Mouse (Mus musculus): Measurements from ENCODE around the gene Asic2. TPM values are rescaled to one million over a fixed set of nuclear protein-coding genes. Genes with fewer than 3 reads are reported as not detected.
A peak's percentile ranks its signal among the peaks of the same experiment; 100 is the strongest.

Gene Asic2
- polyA plus RNA-seq, 1 experiment from 2014 or later: not detected

DNA sequence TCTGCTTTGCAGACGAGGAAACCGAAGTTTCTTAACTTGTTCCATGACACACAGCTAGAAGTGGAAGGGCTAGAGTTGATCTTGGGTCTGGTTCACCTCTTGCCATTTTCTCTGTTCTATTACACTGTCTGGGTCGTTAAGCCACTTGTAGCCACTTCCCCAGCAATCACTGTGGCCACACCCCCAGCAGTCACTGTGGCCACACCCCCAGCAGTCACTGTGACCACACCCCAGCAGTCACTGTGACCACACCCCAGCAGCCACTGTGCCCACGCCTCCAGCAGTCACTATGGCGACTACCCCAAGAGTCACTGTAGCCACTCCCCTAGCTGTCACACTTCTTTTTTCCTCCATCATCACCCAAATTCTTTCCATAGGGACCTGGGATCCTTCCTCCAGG is 1000.7 kb downstream of the Asic2 start:
- DNase-seq (peak; percentile 1), ATAC-seq (ENCODE audit: low read depth) (0 out of 2 replicates have a peak, but pooled peaks have one; percentile 34)
- Histone ChIP-seq H3K4me3 (replicated peaks) (no peak overlapping the region), H3K4me1 (replicated peaks) (no peaks in the 10 kb centered on the region), H3K27ac (no peak overlapping the region), H3K9me3 (replicated peaks) (no peaks in the 10 kb centered on the region), H3K4me2 (no peak overlapping the region), H3K36me3 (no peaks in the 10 kb centered on the region), H3K9ac (no peak overlapping the region), H3K27me3 (no peaks in the 10 kb centered on the region)
- 37% methylated on average over 5 of the region's 5 CpGs for WGBS (ENCODE audit: insufficient replicate concordance)

DNA sequence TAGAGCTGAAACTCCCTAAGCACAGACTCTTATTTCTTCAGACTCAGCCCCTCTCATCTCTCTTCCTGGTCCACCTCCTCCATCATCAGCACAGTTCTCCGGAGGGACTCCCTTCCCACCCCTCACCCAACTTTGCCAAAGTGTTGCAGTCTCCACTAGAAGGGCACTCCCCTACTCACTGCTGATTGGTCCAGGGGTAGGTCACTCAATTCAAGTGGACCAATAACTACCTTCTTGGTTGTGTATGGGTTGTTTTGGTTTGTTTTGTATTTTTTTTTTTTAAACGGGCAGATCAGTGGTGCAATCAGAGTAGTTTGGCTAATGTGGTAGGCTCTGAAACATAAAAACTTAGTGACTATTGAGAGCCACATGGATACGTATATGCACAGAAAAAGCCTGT is 1002.2 kb downstream of the Asic2 start:
- 38% methylated on average over 3 of the region's 3 CpGs for WGBS (ENCODE audit: insufficient replicate concordance)
- no peak for ATAC-seq (ENCODE audit: low read depth)

DNA sequence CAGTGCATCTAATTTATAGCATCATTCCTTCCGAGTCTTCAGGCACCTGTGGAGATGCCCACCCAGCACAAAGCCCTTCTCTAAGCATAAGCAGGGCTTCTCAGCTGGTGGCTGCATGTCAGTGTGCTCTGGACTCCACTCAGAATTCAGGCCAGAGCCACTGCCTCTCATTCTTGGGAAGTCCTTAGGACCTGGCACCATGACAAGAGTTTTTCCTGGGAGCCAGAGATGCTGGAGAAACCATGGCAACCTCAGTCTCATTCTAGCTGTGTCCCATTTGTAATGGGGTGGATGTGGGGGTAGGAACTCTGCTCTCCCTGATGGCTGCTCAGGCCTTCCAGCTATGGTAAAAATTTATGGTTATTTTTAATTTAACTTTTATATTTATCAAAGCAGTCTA is 1006.9 kb downstream of the Asic2 start:
- 53% methylated on average over 1 of the region's 1 CpGs for WGBS (ENCODE audit: insufficient replicate concordance)
- DNase-seq: no peak
- Histone ChIP-seq H3K4me1 (replicated peaks) (no peaks in the 10 kb centered on the region), H3K36me3 (no peaks in the 10 kb centered on the region), H3K9me3 (replicated peaks) (no peaks in the 10 kb centered on the region), H3K27ac (no peak overlapping the region), H3K4me2 (no peak overlapping the region), H3K4me3 (replicated peaks) (no peak overlapping the region), H3K9ac (no peak overlapping the region), H3K27me3 (peaks cover 24% of the 10 kb centered on the region)
- no peak for ATAC-seq (ENCODE audit: low read depth)

More for the DNA sequence above, 1002.2 kb downstream of the Asic2 start:
- Histone ChIP-seq H3K27me3 (no peaks in the 10 kb centered on the region), H3K4me3 (replicated peaks) (no peak overlapping the region), H3K4me2 (no peak overlapping the region), H3K9ac (no peak overlapping the region), H3K9me3 (replicated peaks) (no peaks in the 10 kb centered on the region), H3K27ac (no peak overlapping the region), H3K4me1 (replicated peaks) (no peaks in the 10 kb centered on the region), H3K36me3 (no peaks in the 10 kb centered on the region)
- no peak for DNase-seq

DNA sequence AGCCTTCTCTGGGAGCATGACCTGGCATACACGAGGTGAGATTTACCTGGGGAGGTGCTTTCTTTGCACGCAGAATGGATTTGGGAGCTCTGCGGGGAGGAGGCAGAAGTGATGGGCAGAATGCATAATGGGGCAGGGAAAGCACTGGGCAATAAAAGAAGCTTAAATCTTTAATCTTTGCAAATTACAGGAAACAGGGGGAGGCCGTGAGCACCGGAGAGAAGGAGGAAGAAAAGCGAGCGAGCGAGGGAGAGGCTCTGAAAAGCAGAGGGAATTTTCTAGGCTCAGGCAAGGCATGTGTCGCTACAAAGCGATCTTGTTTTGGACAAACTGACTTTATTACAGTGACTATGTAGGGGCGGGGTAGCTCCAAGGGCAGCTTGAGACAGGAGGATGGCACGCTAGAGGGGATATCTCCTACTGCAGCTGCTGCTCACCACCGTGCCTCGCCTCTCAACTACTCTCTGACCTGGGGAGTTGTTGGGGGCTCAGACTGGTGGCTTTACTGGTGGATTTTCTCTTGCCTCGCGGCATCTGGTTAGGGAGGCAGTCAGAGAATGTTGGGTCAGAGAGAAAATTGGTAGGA is 1010.1 kb downstream of the Asic2 start:
- 5% methylated on average over 16 of the region's 16 CpGs for WGBS (ENCODE audit: insufficient replicate concordance)
- Histone ChIP-seq H3K4me1 (replicated peaks) (no peaks in the 10 kb centered on the region), H3K9me3 (replicated peaks) (no peaks in the 10 kb centered on the region), H3K4me2 (no peak overlapping the region), H3K27me3 (peaks cover 26% of the 10 kb centered on the region), H3K27ac (no peak overlapping the region), H3K9ac (no peak overlapping the region), H3K36me3 (no peaks in the 10 kb centered on the region), H3K4me3 (replicated peaks) (no peak overlapping the region)
- ATAC-seq (ENCODE audit: low read depth) (no peak), DNase-seq (no peak)

GRCm38 (mm10) chr11:80955915-80956314 is 1012.3 kb downstream of the Asic2 start:
- H3K9ac ChIP-seq: no peak overlapping the region
- H3K27me3 ChIP-seq: peaks cover 26% of the 10 kb centered on the region
- DNase-seq (no peak), ATAC-seq (ENCODE audit: low read depth) (no peak)
- no peak overlapping the region for H3K4me2 ChIP-seq
- H3K9me3 ChIP-seq (replicated peaks): no peaks in the 10 kb centered on the region
- no peak overlapping the region for H3K27ac ChIP-seq
- H3K36me3 ChIP-seq: no peaks in the 10 kb centered on the region
- 55% methylated on average over 6 of the region's 6 CpGs for WGBS (ENCODE audit: insufficient replicate concordance)
- no peak overlapping the region for H3K4me3 ChIP-seq (replicated peaks)
- H3K4me1 ChIP-seq (replicated peaks): no peaks in the 10 kb centered on the region

DNA sequence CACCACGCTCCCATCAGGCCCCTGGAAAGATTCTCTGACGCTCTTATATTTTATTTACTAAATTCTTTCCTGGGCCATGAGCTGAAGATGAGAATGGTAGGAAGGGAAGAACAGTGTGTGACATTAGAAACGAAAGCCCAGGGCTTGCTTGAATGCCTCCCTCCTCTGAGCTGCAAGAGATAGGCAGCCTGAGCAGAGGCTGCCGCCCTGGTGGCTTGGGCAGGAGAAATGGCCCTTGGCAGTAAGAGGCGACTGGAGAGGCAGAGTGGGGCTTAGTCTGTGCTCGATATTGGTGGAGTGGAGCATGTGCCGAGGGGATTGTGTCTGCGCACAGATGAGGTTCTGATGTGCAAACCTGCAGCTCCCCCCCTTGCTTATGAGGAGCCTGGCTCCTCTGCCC is 1014.1 kb downstream of the Asic2 start:
- Histone ChIP-seq H3K9ac (no peak overlapping the region), H3K36me3 (no peaks in the 10 kb centered on the region), H3K27ac (no peak overlapping the region), H3K4me2 (no peak overlapping the region), H3K9me3 (replicated peaks) (no peaks in the 10 kb centered on the region), H3K4me3 (replicated peaks) (no peak overlapping the region), H3K27me3 (peaks cover 24% of the 10 kb centered on the region), H3K4me1 (replicated peaks) (no peaks in the 10 kb centered on the region)
- ATAC-seq (ENCODE audit: low read depth) (no peak), DNase-seq (no peak)
- WGBS (ENCODE audit: insufficient replicate concordance): 68% methylated on average over 8 of the region's 8 CpGs

DNA sequence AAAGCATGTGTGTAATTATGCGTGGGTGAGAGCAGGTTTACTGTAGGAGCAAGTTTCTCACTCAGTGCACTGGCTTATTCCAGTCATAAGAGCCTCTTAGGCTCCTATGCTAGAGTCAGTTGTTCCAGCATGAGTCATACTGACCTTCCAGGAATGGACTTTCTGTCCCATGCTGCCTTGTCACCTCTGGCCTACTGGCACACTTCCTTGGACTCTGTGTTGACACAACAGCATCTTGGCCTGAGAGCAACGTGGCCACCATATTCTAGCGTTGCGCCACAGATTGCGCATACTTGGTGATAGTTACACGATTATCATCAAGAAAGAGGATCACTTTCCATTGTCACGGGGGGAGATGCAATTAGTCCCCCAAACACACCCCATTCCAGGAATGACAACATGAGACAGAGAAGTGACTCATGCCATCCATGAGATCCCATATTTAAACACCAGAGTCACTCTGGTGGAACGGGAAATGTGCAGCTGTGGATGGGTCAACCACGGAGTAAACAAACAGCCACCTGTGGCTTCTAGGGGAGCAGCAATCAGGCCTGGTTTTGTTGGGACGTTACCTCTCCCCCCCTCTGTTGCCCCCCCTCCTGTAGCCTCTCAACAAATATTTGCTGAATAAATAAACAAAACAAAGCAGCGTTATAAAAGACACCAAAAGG is 1019.1 kb downstream of the Asic2 start:
- Histone ChIP-seq H3K4me2 (no peak overlapping the region), H3K4me3 (replicated peaks) (no peak overlapping the region), H3K4me1 (replicated peaks) (no peaks in the 10 kb centered on the region), H3K9ac (no peak overlapping the region), H3K27ac (no peak overlapping the region), H3K27me3 (no peaks in the 10 kb centered on the region), H3K9me3 (replicated peaks) (no peaks in the 10 kb centered on the region), H3K36me3 (no peaks in the 10 kb centered on the region)
- WGBS (ENCODE audit: insufficient replicate concordance): 62% methylated on average over 11 of the region's 11 CpGs
- DNase-seq (no peak), ATAC-seq (ENCODE audit: low read depth) (no peak)

DNA sequence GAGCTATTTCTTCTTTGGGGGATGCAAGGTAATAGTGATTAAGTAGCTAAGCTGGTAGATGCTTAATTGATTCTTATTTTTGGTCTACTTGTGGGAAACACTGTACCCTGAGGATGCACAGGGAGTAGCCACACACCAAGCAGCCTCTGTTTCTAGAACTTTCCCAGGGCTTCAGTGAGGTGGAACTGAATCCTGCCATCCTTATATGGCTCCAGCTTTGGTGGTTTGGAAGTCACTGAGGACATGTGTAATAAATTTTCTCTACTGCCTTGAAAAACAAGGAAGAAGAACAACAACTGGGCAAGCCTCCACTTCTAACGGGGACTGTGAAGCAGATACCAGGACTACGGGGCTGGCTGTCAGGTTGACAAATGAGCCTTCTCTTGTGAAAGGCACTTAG is 1020.2 kb downstream of the Asic2 start:
- Histone ChIP-seq H3K9me3 (replicated peaks) (no peaks in the 10 kb centered on the region), H3K4me1 (replicated peaks) (no peaks in the 10 kb centered on the region), H3K36me3 (no peaks in the 10 kb centered on the region), H3K27me3 (no peaks in the 10 kb centered on the region), H3K27ac (no peak overlapping the region), H3K4me3 (replicated peaks) (no peak overlapping the region), H3K4me2 (no peak overlapping the region), H3K9ac (no peak overlapping the region)
- ATAC-seq (ENCODE audit: low read depth) (no peak), DNase-seq (no peak)
- WGBS (ENCODE audit: insufficient replicate concordance): 27% methylated on average over 2 of the region's 2 CpGs

DNA sequence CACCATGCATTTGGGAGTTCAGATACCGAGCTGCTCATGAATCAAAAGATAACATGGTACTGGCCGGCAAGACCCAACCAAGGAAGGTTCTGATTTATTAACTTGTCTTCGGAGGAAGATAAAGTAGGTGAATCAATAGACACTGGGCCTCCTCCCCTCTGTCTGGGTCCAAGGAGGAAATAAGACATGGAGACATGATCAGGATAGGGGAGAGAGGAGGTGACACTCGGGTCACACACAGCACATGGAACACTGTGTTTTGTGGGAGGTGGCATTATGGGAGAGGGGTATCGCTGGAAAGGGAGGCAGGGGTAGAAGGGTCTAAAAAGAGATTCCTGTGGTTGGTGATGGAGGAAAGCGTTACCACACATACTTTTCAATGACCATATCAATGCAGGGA is 1022.1 kb downstream of the Asic2 start:
- WGBS (ENCODE audit: insufficient replicate concordance): 64% methylated on average over 6 of the region's 6 CpGs
- H3K4me2 ChIP-seq: no peak overlapping the region
- DNase-seq: no peak
- no peak overlapping the region for H3K27ac ChIP-seq
- ATAC-seq (ENCODE audit: low read depth): no peak
- H3K4me1 ChIP-seq (replicated peaks): no peaks in the 10 kb centered on the region
- H3K36me3 ChIP-seq: no peaks in the 10 kb centered on the region
- no peaks in the 10 kb centered on the region for H3K9me3 ChIP-seq (replicated peaks)
- H3K4me3 ChIP-seq (replicated peaks): no peak overlapping the region
- H3K27me3 ChIP-seq: no peaks in the 10 kb centered on the region
- no peak overlapping the region for H3K9ac ChIP-seq

GRCm38 (mm10) chr11:80923286-80923951 is 1044.8 kb downstream of the Asic2 start:
- Histone ChIP-seq H3K9ac (no peak overlapping the region), H3K4me2 (no peak overlapping the region), H3K9me3 (replicated peaks) (no peaks in the 10 kb centered on the region), H3K4me3 (replicated peaks) (no peak overlapping the region), H3K27me3 (no peaks in the 10 kb centered on the region), H3K4me1 (replicated peaks) (no peaks in the 10 kb centered on the region), H3K27ac (no peak overlapping the region), H3K36me3 (no peaks in the 10 kb centered on the region)
- DNase-seq (no peak), ATAC-seq (ENCODE audit: low read depth) (no peak)
- WGBS (ENCODE audit: insufficient replicate concordance): 80% methylated on average over 19 of the region's 19 CpGs

GRCm38 (mm10) chr11:80918332-80918731 is 1049.9 kb downstream of the Asic2 start:
- H3K4me2 ChIP-seq: no peak overlapping the region
- H3K9ac ChIP-seq: no peak overlapping the region
- no peak overlapping the region for H3K4me3 ChIP-seq (replicated peaks)
- H3K36me3 ChIP-seq: no peaks in the 10 kb centered on the region
- no peak overlapping the region for H3K27ac ChIP-seq
- H3K27me3 ChIP-seq: no peaks in the 10 kb centered on the region
- no peaks in the 10 kb centered on the region for H3K9me3 ChIP-seq (replicated peaks)
- DNase-seq (no peak), ATAC-seq (ENCODE audit: low read depth) (no peak)
- 58% methylated on average over 5 of the region's 5 CpGs for WGBS (ENCODE audit: insufficient replicate concordance)
- H3K4me1 ChIP-seq (replicated peaks): no peaks in the 10 kb centered on the region

DNA sequence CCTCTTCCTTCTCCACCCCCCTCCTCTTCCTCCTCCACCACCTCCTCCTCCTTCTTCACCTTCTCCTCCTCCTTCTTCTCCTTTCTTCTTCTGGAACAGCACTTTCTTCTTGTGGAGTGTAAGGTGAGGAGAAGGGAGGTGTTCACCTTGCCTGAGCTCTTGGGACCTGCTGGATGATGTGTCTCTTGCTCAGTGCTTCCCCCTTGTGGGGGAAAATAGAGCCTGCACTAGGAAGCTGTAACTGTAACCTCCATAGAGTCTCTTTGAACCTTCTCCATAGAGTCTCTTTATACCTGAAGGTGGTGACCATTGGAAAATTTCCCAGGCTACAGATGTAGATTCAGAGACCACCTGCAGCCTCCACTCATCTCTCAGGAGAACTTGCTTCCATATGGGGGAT is 1050.6 kb downstream of the Asic2 start:
- Histone ChIP-seq H3K27me3 (no peaks in the 10 kb centered on the region), H3K4me2 (no peak overlapping the region), H3K9ac (no peak overlapping the region), H3K36me3 (no peaks in the 10 kb centered on the region), H3K4me1 (replicated peaks) (no peaks in the 10 kb centered on the region), H3K27ac (no peak overlapping the region), H3K9me3 (replicated peaks) (no peaks in the 10 kb centered on the region), H3K4me3 (replicated peaks) (no peak overlapping the region)
- ATAC-seq (ENCODE audit: low read depth) (no peak), DNase-seq (no peak)

Data from liver, embryonic 13.5 days (tissue).